23 mouse cellular contexts compared by ENCODE assay signal in genomic region chr13:70464996-70465395, GRCm38 (mm10).
DNase-seq lines count a peak whose midpoint lies in the region; ATAC-seq and TF ChIP-seq lines count a peak whose summit lies in the region.
"Had no signal": no experiment of that assay in that cellular context is flagged by ENCODE, and none has a peak within 500 bp of the region (broad histone marks: within the 10 kb centered on the region; RNA-seq: fewer than 3 reads in every experiment).

No protein-coding gene starts in this region.

- no peaks in the 10 kb centered on the region for H3K4me1 ChIP-seq in forebrain, postnatal 0 days (ENCODE audit: insufficient read depth)
- H3K4me1 ChIP-seq in forebrain, embryonic 11.5 days (replicated peaks; ENCODE audit: control insufficient read depth, insufficient read depth, low read length), result no peaks in the 10 kb centered on the region
- H3K4me1 ChIP-seq in midbrain, embryonic 14.5 days (ENCODE audit: control insufficient read depth, insufficient read depth, low read length), result 0 out of 2 replicates have a peak, but pooled peaks cover 2% of the 10 kb centered on the region
- 0 out of 2 replicates have a peak, but pooled peaks cover 4% of the 10 kb centered on the region for H3K4me1 ChIP-seq in midbrain, embryonic 15.5 days
- H3K4me1 ChIP-seq in limb, embryonic 14.5 days (ENCODE audit: control insufficient read depth, insufficient read depth, low read length), result no peaks in the 10 kb centered on the region
- H3K4me1 ChIP-seq: embryonic facial prominence, embryonic 12.5 days; heart, embryonic 10.5 days had no signal

- 69% methylated on average over 5 of the region's 5 CpGs for WGBS in forebrain, postnatal 0 days
- 84% methylated on average over 5 of the region's 5 CpGs for WGBS in forebrain, embryonic 11.5 days
- WGBS in midbrain, embryonic 14.5 days, result 62% methylated on average over 5 of the region's 5 CpGs
- WGBS in midbrain, embryonic 15.5 days, result 58% methylated on average over 5 of the region's 5 CpGs
- WGBS in limb, embryonic 14.5 days, result 74% methylated on average over 5 of the region's 5 CpGs

- H3K36me3 ChIP-seq in forebrain, postnatal 0 days (ENCODE audit: insufficient read depth), result no peaks in the 10 kb centered on the region
- no peaks in the 10 kb centered on the region for H3K36me3 ChIP-seq in forebrain, embryonic 11.5 days (ENCODE audit: control insufficient read depth, insufficient read depth, low read length)
- H3K36me3 ChIP-seq in midbrain, embryonic 14.5 days (ENCODE audit: control insufficient read depth, insufficient read depth, low read length), result no peaks in the 10 kb centered on the region
- no peaks in the 10 kb centered on the region for H3K36me3 ChIP-seq in midbrain, embryonic 15.5 days (replicated peaks)
- no peaks in the 10 kb centered on the region for H3K36me3 ChIP-seq in limb, embryonic 14.5 days (ENCODE audit: control insufficient read depth, insufficient read depth, low read length)
- H3K36me3 ChIP-seq: embryonic facial prominence, embryonic 12.5 days; G1E; heart, embryonic 10.5 days had no signal

- no peak for TF ChIP-seq POLR2A in limb, embryonic 14.5 days (IDR thresholded peaks at IDR 0.05; ENCODE audit: borderline replicate concordance, extremely low read depth, insufficient read depth, insufficient read length)

- peak; percentile 69 for ATAC-seq in forebrain, postnatal 0 days
- ATAC-seq in forebrain, embryonic 11.5 days (replicated peaks; ENCODE audit: low FRiP score), result no peak
- no peak for ATAC-seq in midbrain, embryonic 14.5 days (ENCODE audit: low FRiP score, low TSS enrichment)
- no peak for ATAC-seq in midbrain, embryonic 15.5 days (replicated peaks)
- ATAC-seq in limb, embryonic 14.5 days (ENCODE audit: low FRiP score, low read depth), result peak; percentile 50; the same call in 1 of the 2 replicates
- ATAC-seq: CD4-positive, CD25-positive, alpha-beta regulatory T cell, adult 4 months; intestine, embryonic 16.5 days had no signal

- no peaks in the 10 kb centered on the region for H3K27me3 ChIP-seq in forebrain, postnatal 0 days (ENCODE audit: insufficient read depth, low read length)
- no peaks in the 10 kb centered on the region for H3K27me3 ChIP-seq in forebrain, embryonic 11.5 days (ENCODE audit: control insufficient read depth, insufficient read depth, low read length)
- H3K27me3 ChIP-seq in midbrain, embryonic 14.5 days (ENCODE audit: control insufficient read depth, insufficient read depth, low read length), result no peaks in the 10 kb centered on the region
- no peaks in the 10 kb centered on the region for H3K27me3 ChIP-seq in midbrain, embryonic 15.5 days (replicated peaks)
- no peaks in the 10 kb centered on the region for H3K27me3 ChIP-seq in limb, embryonic 14.5 days (ENCODE audit: control insufficient read depth, insufficient read depth, low read length)
- H3K27me3 ChIP-seq: embryonic facial prominence, embryonic 12.5 days had no signal

- peak; percentile 12 for DNase-seq in embryo, embryonic 11 days
- DNase-seq in embryo, embryonic 10.5 days (ENCODE audit: low spot score), result no peak
- peak; percentile 11 for DNase-seq in forebrain, postnatal 0 days
- DNase-seq in forebrain, embryonic 11.5 days (ENCODE audit: low spot score), result no peak
- peak; percentile 19 for DNase-seq in midbrain, embryonic 14.5 days
- DNase-seq in limb, embryonic 14.5 days (ENCODE audit: low spot score), result no peak
- DNase-seq in ovary, adult 18-20 months (ENCODE audit: low spot score), result no peak
- DNase-seq: adrenal gland, adult 8-10 months; adrenal gland, postnatal 36 days; B cell, adult 2 months; cerebellum, adult 11-12 months; cerebellum, adult 9-10 months; cerebellum, postnatal 25 days; gastrocnemius, postnatal 36 days; heart, adult 11 months; heart, postnatal 10 days had no signal

- TF ChIP-seq CTCF in forebrain, postnatal 0 days (IDR thresholded peaks at IDR 0.05; ENCODE audit: low read depth), result no peak

- no peak overlapping the region for H3K4me2 ChIP-seq in forebrain, postnatal 0 days (ENCODE audit: low read depth)
- no peak overlapping the region for H3K4me2 ChIP-seq in forebrain, embryonic 11.5 days (ENCODE audit: low read depth, low read length, severe bottlenecking)
- H3K4me2 ChIP-seq in midbrain, embryonic 14.5 days (ENCODE audit: low read length), result no peak overlapping the region
- H3K4me2 ChIP-seq in midbrain, embryonic 15.5 days, result no peak overlapping the region
- no peak overlapping the region for H3K4me2 ChIP-seq in limb, embryonic 14.5 days (replicated peaks; ENCODE audit: low read depth, low read length, severe bottlenecking)
- H3K4me2 ChIP-seq: embryonic facial prominence, embryonic 12.5 days; hindbrain, embryonic 14.5 days had no signal

- no peak overlapping the region for H3K4me3 ChIP-seq in forebrain, postnatal 0 days (ENCODE audit: low read depth, low read length)
- H3K4me3 ChIP-seq in forebrain, embryonic 11.5 days (ENCODE audit: low read depth, low read length), result no peak overlapping the region
- H3K4me3 ChIP-seq in midbrain, embryonic 14.5 days (replicated peaks; ENCODE audit: low read depth, low read length), result no peak overlapping the region
- H3K4me3 ChIP-seq in midbrain, embryonic 15.5 days, result no peak overlapping the region
- H3K4me3 ChIP-seq in limb, embryonic 14.5 days (replicated peaks; ENCODE audit: low read length), result no peak overlapping the region
- H3K4me3 ChIP-seq: embryonic facial prominence, embryonic 12.5 days; heart, embryonic 10.5 days had no signal

- no peak overlapping the region for H3K27ac ChIP-seq in forebrain, postnatal 0 days (ENCODE audit: low read depth, low read length)
- H3K27ac ChIP-seq in forebrain, embryonic 11.5 days (ENCODE audit: low read depth, low read length), result no peak overlapping the region
- H3K27ac ChIP-seq in midbrain, embryonic 14.5 days (replicated peaks; ENCODE audit: low read depth, low read length), result no peak overlapping the region
- no peak overlapping the region for H3K27ac ChIP-seq in midbrain, embryonic 15.5 days
- no peak overlapping the region for H3K27ac ChIP-seq in limb, embryonic 14.5 days (replicated peaks; ENCODE audit: low read depth, low read length)
- H3K27ac ChIP-seq: embryonic facial prominence, embryonic 12.5 days; heart, embryonic 10.5 days; hindbrain, embryonic 14.5 days had no signal

- H3K9me3 ChIP-seq in forebrain, postnatal 0 days (ENCODE audit: low read length), result no peaks in the 10 kb centered on the region
- H3K9me3 ChIP-seq in forebrain, embryonic 11.5 days (ENCODE audit: control insufficient read depth, low read length), result no peaks in the 10 kb centered on the region
- no peaks in the 10 kb centered on the region for H3K9me3 ChIP-seq in midbrain, embryonic 14.5 days (ENCODE audit: control insufficient read depth, low read length)
- no peaks in the 10 kb centered on the region for H3K9me3 ChIP-seq in midbrain, embryonic 15.5 days
- no peaks in the 10 kb centered on the region for H3K9me3 ChIP-seq in limb, embryonic 14.5 days (ENCODE audit: control insufficient read depth, low read length)
- H3K9me3 ChIP-seq: embryonic facial prominence, embryonic 12.5 days; heart, embryonic 10.5 days had no signal

- no peak overlapping the region for H3K9ac ChIP-seq in forebrain, postnatal 0 days
- H3K9ac ChIP-seq in forebrain, embryonic 11.5 days (ENCODE audit: low read length), result no peak overlapping the region
- no peak overlapping the region for H3K9ac ChIP-seq in midbrain, embryonic 14.5 days (replicated peaks; ENCODE audit: low read length)
- no peak overlapping the region for H3K9ac ChIP-seq in midbrain, embryonic 15.5 days
- no peak overlapping the region for H3K9ac ChIP-seq in limb, embryonic 14.5 days (ENCODE audit: low read depth, low read length, severe bottlenecking)
- H3K9ac ChIP-seq: embryonic facial prominence, embryonic 12.5 days; hindbrain, embryonic 14.5 days had no signal

Comparison
In these comparisons a context has a peak if more than half of its experiments do, and no peak if none do; other contexts are left out.
1. DNase-seq: peak in embryo, embryonic 11 days (single experiment), forebrain, postnatal 0 days (single experiment) and midbrain, embryonic 14.5 days (single experiment); none in embryo, embryonic 10.5 days (single experiment), forebrain, embryonic 11.5 days (single experiment), limb, embryonic 14.5 days (single experiment) and ovary, adult 18-20 months (single experiment).
2. ATAC-seq: peak in forebrain, postnatal 0 days (single experiment) and limb, embryonic 14.5 days (single experiment); none in forebrain, embryonic 11.5 days (single experiment), midbrain, embryonic 14.5 days (single experiment) and midbrain, embryonic 15.5 days (single experiment).